Mouse (Mus musculus) naive thymus-derived CD4-positive, alpha-beta T cell, adult 2 months (primary cell): ENCODE measurements around the gene Tmem92.

Experiments used
- DNase-seq: peaks from one replicate; pipeline ENCODE4 v3.0.0-alpha.2; 2011; ENCODE audit warnings: low read depth

Tmem92 gene

DNA sequence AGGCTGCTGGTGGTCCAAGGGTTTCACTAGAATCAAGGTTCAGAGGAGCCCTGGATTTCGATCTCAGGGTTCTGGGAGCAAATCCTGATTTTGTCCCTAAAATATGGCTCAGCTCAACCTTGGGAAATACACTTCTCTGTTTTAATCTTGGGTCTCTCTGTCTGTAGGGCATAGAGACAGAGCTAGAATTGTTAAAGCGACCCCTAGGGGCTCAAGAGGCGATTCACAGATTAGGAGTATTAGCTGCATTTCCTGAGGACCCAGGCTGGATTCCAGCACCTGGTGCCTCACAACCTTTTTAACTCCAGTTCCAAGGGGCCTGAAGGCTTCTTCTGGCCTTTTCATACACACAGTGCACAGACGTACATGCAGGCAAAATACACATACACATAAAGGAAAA lies 52.9 kb downstream of the Tmem92 start:
- peak; percentile 41 for DNase-seq

GRCm38 (mm10) chr11:94728545-94728944 lies 54.0 kb downstream of the Tmem92 start:
- no peak for DNase-seq

DNA sequence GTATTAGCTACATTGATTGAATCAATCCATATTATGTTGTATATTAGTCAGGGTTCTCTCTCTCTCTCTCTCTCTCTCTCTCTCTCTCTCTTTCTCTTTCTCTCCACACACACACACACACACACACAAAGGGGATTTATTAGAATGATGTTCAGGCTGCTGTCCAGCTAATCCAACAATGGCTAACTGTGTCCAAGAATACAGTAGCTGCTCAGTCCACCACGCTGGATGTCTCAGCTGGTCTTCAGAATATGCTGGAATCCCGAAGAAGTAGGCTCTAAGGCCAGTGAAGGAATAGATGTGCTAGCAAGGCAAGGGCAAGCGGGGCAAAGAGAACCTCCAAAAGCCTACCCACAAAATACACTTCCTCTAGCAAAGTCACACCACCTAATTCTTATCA lies 55.2 kb downstream of the Tmem92 start:
- no peak for DNase-seq
